Mouse (Mus musculus): ENCODE measurements at regions not wholly inside any gene's neighbourhood (a gene's known extent, or its start where the extent isn't known, plus 50 kb on each side); places are given as distances from the start of the nearest gene placed in this dataset.
A peak's percentile ranks its signal among the peaks of the same experiment; 100 is the strongest.

GRCm38 (mm10) chr7:88954978-88955377 lies 449.0 kb downstream of the Tmem135 start:
- peak; percentile 7 for DNase-seq (ENCODE audit: low spot score)

GRCm38 (mm10) chr7:88945338-88945737 lies 458.7 kb downstream of the Tmem135 start:
- no peak for DNase-seq (ENCODE audit: low spot score)

GRCm38 (mm10) chr7:88944936-88945335 lies 459.1 kb downstream of the Tmem135 start:
- DNase-seq (ENCODE audit: low spot score) = no peak

GRCm38 (mm10) chr7:88941246-88941910 lies 462.6 kb downstream of the Tmem135 start:
- DNase-seq (ENCODE audit: low spot score) = no peak

- no peak for DNase-seq (ENCODE audit: low spot score)
Measured at GRCm38 (mm10) chr7:88940196-88940595, 463.8 kb downstream of the Tmem135 start.

GRCm38 (mm10) chr7:88928245-88928795 lies 475.7 kb downstream of the Tmem135 start:
- no peak for DNase-seq (ENCODE audit: low spot score)

Data from layer of hippocampus, adult 11-12 months (tissue).